Mouse (Mus musculus): ENCODE results near the gene Rhox4c. TPM values are rescaled to one million over a fixed set of nuclear protein-coding genes. Genes with fewer than 3 reads are reported as not detected.

Rhox4c gene
- not detected in 2 replicates for polyA plus RNA-seq (2021; fragmentation: Nextera tagmentation)
- long read RNA-seq, experiment 1, result 0 reads
- long read RNA-seq, experiment 2, result 0 reads

DNA sequence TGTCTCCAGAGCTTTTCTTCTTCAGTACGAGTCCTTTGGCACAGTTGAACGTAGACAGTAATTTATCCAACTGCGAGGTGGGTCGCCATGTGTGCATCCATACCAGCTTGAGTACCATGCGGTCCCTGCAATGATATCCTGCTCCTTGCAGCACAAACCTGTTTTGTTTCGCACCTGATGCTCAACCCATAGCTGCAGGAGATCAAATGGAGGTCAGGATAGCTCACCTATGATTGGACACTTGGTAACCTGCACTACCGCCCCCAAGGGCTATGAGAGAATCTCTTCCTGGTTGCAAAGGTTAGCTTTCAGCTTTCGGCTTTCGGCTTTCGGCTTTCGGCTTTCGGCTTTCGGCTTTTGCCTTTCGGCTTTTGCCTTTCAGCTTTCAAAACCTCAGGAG, at the start of gene Rhox4c:
TSS of gene Rhox4c (plus strand) at position 301 of the 400 bp plus-strand sequence.

DNA sequence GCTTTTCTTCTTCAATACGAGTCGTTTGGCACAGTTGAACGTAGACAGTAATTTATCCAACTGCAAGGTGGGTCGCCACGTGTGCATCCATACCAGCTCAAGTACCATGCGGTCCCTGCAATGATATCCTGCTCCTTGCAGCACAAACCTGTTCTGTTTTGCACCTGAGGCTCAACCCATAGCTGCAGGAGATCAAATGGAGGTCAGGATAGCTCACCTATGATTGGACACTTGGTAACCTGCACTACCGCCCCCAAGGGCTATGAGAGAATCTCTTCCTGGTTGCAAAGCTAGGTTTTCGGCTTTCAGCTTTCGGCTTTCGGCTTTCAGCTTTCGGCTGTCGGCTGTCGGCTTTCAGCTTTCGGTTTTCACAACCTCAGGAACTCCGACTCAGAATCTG, 47.9 kb upstream of the Rhox4c start, which contains the start of gene Rhox4b:
TSS of gene Rhox4b (plus strand) at position 301 of the 400 bp plus-strand sequence.

DNA sequence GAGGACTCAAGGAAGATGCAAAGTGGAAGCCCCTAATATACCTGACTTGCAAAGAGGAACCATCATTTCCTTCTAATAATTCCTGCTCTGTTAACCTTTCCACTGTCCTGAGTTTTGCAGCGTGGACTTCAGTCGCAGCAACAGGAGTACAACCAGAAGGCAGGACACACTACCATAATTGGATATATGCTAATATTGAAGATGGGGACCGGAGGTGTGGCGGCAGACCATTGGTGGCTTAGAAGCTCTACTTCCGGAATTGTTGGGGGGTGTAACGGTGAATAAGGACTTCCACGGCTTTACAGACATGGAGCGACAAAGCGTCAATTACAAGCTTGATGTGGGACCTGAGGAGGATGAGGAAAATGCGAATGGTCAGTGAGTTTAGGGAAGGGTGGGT, 26.8 kb upstream of the Rhox4c start, which contains the start of gene Rhox2c:
TSS of gene Rhox2c (plus strand) at position 301 of the 400 bp plus-strand sequence.

DNA sequence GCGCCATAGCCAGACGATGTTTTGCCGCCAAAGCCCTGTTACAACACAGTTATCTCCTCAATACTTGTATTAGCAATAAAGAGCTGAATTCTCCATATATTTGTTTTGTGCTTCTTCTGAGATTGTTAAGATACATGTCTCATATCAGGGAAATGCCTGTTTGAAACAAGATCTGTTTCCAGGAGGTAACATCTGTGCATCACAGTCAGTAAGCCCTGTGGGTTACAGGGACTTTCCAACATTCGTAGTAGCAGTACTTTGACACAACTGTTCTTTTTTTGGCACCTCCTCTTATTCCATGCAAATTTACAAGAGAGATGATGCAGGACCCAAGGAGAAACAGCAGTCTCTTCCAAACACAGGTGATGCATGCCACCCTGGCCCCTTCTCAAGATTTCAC, 21.9 kb upstream of the Rhox4c start, which contains the start of gene Rhox3c:
TSS of gene Rhox3c (plus strand) at position 301 of the 400 bp plus-strand sequence.

DNA sequence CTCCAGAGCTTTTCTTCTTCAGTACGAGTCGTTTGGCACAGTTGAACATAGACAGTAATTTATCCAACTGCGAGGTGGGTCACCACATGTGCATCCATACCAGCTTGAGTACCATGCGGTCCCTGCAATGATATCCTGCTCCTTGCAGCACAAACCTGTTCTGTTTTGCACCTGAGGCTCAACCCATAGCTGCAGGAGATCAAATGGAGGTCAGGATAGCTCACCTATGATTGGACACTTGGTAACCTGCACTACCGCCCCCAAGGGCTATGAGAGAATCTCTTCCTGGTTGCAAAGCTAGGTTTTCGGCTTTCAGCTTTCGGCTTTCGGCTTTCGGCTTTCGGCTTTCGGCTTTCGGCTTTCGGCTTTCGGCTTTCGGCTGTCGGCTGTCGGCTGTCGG, 33.9 kb downstream of the Rhox4c start, which contains the start of gene Rhox4d:
TSS of gene Rhox4d (plus strand) at position 301 of the 400 bp plus-strand sequence.

DNA sequence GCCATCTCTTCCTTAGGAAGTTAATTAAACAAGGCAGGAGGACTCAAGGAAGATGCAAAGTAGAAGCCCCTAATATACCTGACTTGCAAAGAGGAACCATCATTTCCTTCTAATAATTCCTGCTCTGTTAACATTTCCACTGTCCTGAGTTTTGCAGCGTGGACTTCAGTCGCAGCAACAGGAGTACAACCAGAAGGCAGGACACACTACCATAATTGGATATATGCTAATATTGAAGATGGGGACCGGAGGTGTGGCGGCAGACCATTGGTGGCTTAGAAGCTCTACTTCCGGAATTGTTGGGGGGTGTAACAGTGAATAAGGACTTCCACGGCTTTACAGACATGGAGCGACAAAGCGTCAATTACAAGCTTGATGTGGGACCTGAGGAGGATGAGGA, 50.0 kb downstream of the Rhox4c start, which contains the start of gene Rhox2e:
TSS of gene Rhox2e (plus strand) at position 301 of the 400 bp plus-strand sequence.

Other genes with a start within 250 kb of the Rhox4c start
- gene Rhox2a, start 235.4 kb upstream of the Rhox4c start, polyA plus RNA-seq (2021; fragmentation: Nextera tagmentation), result not detected in 2 replicates
- gene Rhox3a, start 230.4 kb upstream of the Rhox4c start, polyA plus RNA-seq (2021; fragmentation: Nextera tagmentation), result not detected in 2 replicates
- gene Rhox4a, start 215.0 kb upstream of the Rhox4c start, polyA plus RNA-seq (2021; fragmentation: Nextera tagmentation), result not detected in 2 replicates
- gene Rhox3a2, start 100.3 kb upstream of the Rhox4c start, polyA plus RNA-seq (2021; fragmentation: Nextera tagmentation), result not detected in 2 replicates
- gene Rhox4a2, start 89.5 kb upstream of the Rhox4c start, polyA plus RNA-seq (2021; fragmentation: Nextera tagmentation), result not detected in 2 replicates
- gene Rhox2b, start 68.3 kb upstream of the Rhox4c start, polyA plus RNA-seq (2021; fragmentation: Nextera tagmentation), result not detected in 2 replicates
- gene Rhox4b, start 47.8 kb upstream of the Rhox4c start, polyA plus RNA-seq (2021; fragmentation: Nextera tagmentation), result not detected in 2 replicates
- not detected in 2 replicates for gene Rhox2c, start 26.7 kb upstream of the Rhox4c start, polyA plus RNA-seq (2021; fragmentation: Nextera tagmentation)
- not detected in 2 replicates for gene Rhox3c, start 21.8 kb upstream of the Rhox4c start, polyA plus RNA-seq (2021; fragmentation: Nextera tagmentation)
- not detected in 2 replicates for gene Rhox2d, start 13.1 kb downstream of the Rhox4c start, polyA plus RNA-seq (2021; fragmentation: Nextera tagmentation)
- gene Rhox4d, start 34.0 kb downstream of the Rhox4c start, polyA plus RNA-seq (2021; fragmentation: Nextera tagmentation), result not detected in 2 replicates
- gene Rhox2e, start 50.1 kb downstream of the Rhox4c start, polyA plus RNA-seq (2021; fragmentation: Nextera tagmentation), result not detected in 2 replicates
- not detected in 2 replicates for gene Rhox3e, start 61.7 kb downstream of the Rhox4c start, polyA plus RNA-seq (2021; fragmentation: Nextera tagmentation)
- not detected in 2 replicates for gene Rhox4e, start 77.1 kb downstream of the Rhox4c start, polyA plus RNA-seq (2021; fragmentation: Nextera tagmentation)
- not detected in 2 replicates for gene Rhox2f, start 91.1 kb downstream of the Rhox4c start, polyA plus RNA-seq (2021; fragmentation: Nextera tagmentation)
- gene Rhox3f, start 100.7 kb downstream of the Rhox4c start, polyA plus RNA-seq (2021; fragmentation: Nextera tagmentation), result not detected in 2 replicates
- gene Rhox4f, start 127.4 kb downstream of the Rhox4c start, polyA plus RNA-seq (2021; fragmentation: Nextera tagmentation), result not detected in 2 replicates
- gene Rhox3g, start 148.3 kb downstream of the Rhox4c start, polyA plus RNA-seq (2021; fragmentation: Nextera tagmentation), result not detected in 2 replicates
- gene Rhox2g, start 163.1 kb downstream of the Rhox4c start, polyA plus RNA-seq (2021; fragmentation: Nextera tagmentation), result not detected in 2 replicates
- not detected in 2 replicates for gene Rhox4g, start 171.0 kb downstream of the Rhox4c start, polyA plus RNA-seq (2021; fragmentation: Nextera tagmentation)
- not detected in 2 replicates for gene Rhox3h, start 188.4 kb downstream of the Rhox4c start, polyA plus RNA-seq (2021; fragmentation: Nextera tagmentation)
- not detected in 2 replicates for gene Rhox2h, start 192.9 kb downstream of the Rhox4c start, polyA plus RNA-seq (2021; fragmentation: Nextera tagmentation)